Mouse (Mus musculus) CD4-positive, CD25-positive, alpha-beta regulatory T cell (primary cell): Measurements from ENCODE around the gene Nr1h4. TPM values are rescaled to one million over a fixed set of nuclear protein-coding genes. Genes with fewer than 3 reads are reported as not detected.

Source experiments
- polyA plus RNA-seq: library from polyadenylated mRNA; unstranded; fragments of 100-300 nt; shearing (Covaris generic); gene quantifications from one replicate; pipeline ENCODE4 v1.2.1, GENCODE M21; 2017

The Nr1h4 gene
- not detected for polyA plus RNA-seq

DNA sequence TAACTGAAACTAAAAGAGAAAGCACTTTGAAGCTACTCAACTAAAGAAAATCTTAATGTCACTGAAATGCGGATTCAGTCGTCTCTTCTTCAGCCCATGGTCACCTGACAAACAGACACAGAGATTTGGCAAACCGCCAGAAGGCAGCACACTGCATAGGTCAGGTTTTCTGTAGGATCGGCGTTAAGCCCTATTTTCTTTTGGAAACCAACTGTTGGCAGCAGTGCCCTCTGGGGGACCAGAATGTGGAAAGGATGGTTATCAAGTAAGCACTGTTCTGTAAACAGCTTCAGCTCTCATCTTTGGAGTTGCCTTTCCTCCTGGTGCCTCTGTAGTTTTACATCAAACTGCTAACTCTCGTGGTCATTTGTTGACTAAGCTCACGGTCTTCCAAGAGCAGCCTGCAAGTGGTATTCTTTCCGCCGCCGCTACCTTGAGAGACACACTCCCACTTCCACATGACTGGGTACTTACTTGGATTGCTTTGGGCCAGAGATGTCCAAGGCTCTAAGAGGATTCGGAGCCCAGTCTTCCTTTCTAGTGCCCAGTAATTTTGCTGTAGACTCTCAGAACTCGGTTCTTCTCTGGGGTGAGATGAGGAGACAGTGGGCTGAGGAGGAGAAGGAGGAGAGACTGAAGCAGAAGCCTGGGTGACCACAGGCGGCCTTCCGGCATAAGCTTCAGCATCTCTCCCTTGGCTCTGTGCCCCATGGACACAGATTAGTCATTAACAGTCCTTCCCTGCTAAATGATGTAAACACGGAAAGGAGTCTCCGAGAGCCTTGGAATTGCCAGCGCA, at the start of gene Nr1h4:
Nr1h4 (minus strand) TSS at position 657 of the 799 bp plus-strand sequence.

DNA sequence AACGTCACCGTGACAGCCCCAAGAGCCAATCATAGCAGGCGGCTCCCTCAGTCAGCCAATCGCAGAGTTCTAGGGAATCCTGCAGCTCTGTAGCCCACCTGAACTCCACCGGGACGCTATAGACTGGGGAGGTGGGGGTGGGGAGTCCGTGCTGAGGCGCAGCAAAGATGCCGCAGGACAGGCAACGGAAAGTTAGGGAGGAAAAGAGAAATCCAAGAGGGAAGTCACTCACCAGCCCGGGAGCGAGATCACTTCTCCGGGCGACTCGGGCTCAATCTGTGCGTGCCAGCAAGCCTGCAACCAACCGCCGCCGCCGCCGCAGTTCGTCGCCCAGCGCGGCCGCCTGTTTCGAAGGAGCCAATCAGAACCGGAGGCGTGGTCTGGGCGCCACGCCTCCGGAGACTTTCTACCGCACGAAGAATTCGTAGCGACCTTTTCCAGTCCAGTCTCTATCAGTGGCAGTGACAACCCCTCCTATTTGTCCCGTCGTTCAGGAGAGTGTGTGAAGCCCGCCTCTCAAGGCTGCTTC, 89.7 kb downstream of the Nr1h4 start, which contains the start of gene Gas2l3:
Gas2l3 (minus strand) TSS at position 345 of the 529 bp plus-strand sequence.

Other genes starting within 250 kb of the Nr1h4 start
- gene Ano4, start 188.8 kb downstream of the Nr1h4 start, polyA plus RNA-seq = not detected
- gene Gas2l3, start 89.6 kb downstream of the Nr1h4 start, polyA plus RNA-seq = 0.43 TPM
- not detected for gene Slc17a8, start 87.7 kb upstream of the Nr1h4 start, polyA plus RNA-seq
- 16.6 TPM for gene Scyl2, start 152.7 kb upstream of the Nr1h4 start, polyA plus RNA-seq
- gene Actr6, start 198.7 kb upstream of the Nr1h4 start, polyA plus RNA-seq = 31.0 TPM
- gene Uhrf1bp1l, start 211.4 kb upstream of the Nr1h4 start, polyA plus RNA-seq = 30.0 TPM